Mouse (Mus musculus): ENCODE results near the gene Zbtb48. TPM values are rescaled to one million over a fixed set of nuclear protein-coding genes. Genes with fewer than 3 reads are reported as not detected.
"Not testable (repeated sequence)": the region's sequence is repeated elsewhere in the genome, so short reads cannot be mapped to it uniquely, and the experiment has no call there.

The Zbtb48 gene
- polyA plus RNA-seq, 1 experiment = 13.7 TPM

- H3K4me3 ChIP-seq (ENCODE audit: insufficient read depth, low read length) = no peak overlapping the region
- TF ChIP-seq CTCF (IDR thresholded peaks at IDR 0.05; ENCODE audit: extremely low read depth, insufficient read depth, low read length) (no peak), POLR2A (IDR thresholded peaks at IDR 0.05; ENCODE audit: extremely low read depth, insufficient read depth, low read length) (no peak)
- H3K4me1 ChIP-seq (ENCODE audit: control insufficient read depth, insufficient read depth, low read length) = 0 out of 2 replicates have a peak, but pooled peaks cover 2% of the 10 kb centered on the region
Measured at GRCm38 (mm10) chr4:152067280-152067679, 39.8 kb upstream of the Zbtb48 start.

GRCm38 (mm10) chr4:152062390-152063110, 35.1 kb upstream of the Zbtb48 start:
- no peak overlapping the region for H3K27ac ChIP-seq (ENCODE audit: insufficient read depth, low read length)
- TF ChIP-seq POLR2A (IDR thresholded peaks at IDR 0.05; ENCODE audit: extremely low read depth, insufficient read depth, low read length) (no peak), CTCF (IDR thresholded peaks at IDR 0.05; ENCODE audit: extremely low read depth, insufficient read depth, low read length) (no peak)
- 0 out of 2 replicates have a peak, but pooled peaks cover 2% of the 10 kb centered on the region for H3K4me1 ChIP-seq (ENCODE audit: control insufficient read depth, insufficient read depth, low read length)
- H3K4me3 ChIP-seq (ENCODE audit: insufficient read depth, low read length) = no peak overlapping the region

More at GRCm38 (mm10) chr4:152067280-152067679, 39.8 kb upstream of the Zbtb48 start:
- no peak overlapping the region for H3K27ac ChIP-seq (ENCODE audit: insufficient read depth, low read length)

GRCm38 (mm10) chr4:152044609-152045008, 17.1 kb upstream of the Zbtb48 start:
- H3K27ac ChIP-seq (ENCODE audit: insufficient read depth, low read length) = no peak overlapping the region
- H3K4me3 ChIP-seq (ENCODE audit: insufficient read depth, low read length) = no peak overlapping the region
- TF ChIP-seq POLR2A (IDR thresholded peaks at IDR 0.05; ENCODE audit: extremely low read depth, insufficient read depth, low read length) (no peak), CTCF (IDR thresholded peaks at IDR 0.05; ENCODE audit: extremely low read depth, insufficient read depth, low read length) (no peak)
- peaks cover 2% of the 10 kb centered on the region; the same call in 1 of the 2 replicates for H3K4me1 ChIP-seq (ENCODE audit: control insufficient read depth, insufficient read depth, low read length)

- TF ChIP-seq POLR2A (IDR thresholded peaks at IDR 0.05; ENCODE audit: extremely low read depth, insufficient read depth, low read length) (no peak), CTCF (IDR thresholded peaks at IDR 0.05; ENCODE audit: extremely low read depth, insufficient read depth, low read length) (no peak)
- H3K4me1 ChIP-seq (ENCODE audit: control insufficient read depth, insufficient read depth, low read length) = peaks cover 2% of the 10 kb centered on the region; the same call in 1 of the 2 replicates
- no peak overlapping the region for H3K4me3 ChIP-seq (ENCODE audit: insufficient read depth, low read length)
- no peak overlapping the region for H3K27ac ChIP-seq (ENCODE audit: insufficient read depth, low read length)
Measured at GRCm38 (mm10) chr4:152043171-152043570, 15.7 kb upstream of the Zbtb48 start.

GRCm38 (mm10) chr4:152041924-152042641, 14.6 kb upstream of the Zbtb48 start:
- H3K4me3 ChIP-seq (ENCODE audit: insufficient read depth, low read length) = no peak overlapping the region
- peaks cover 2% of the 10 kb centered on the region; the same call in 1 of the 2 replicates for H3K4me1 ChIP-seq (ENCODE audit: control insufficient read depth, insufficient read depth, low read length)
- no peak overlapping the region for H3K27ac ChIP-seq (ENCODE audit: insufficient read depth, low read length)
- no peak for TF ChIP-seq CTCF (IDR thresholded peaks at IDR 0.05; ENCODE audit: extremely low read depth, insufficient read depth, low read length)
- no peak for TF ChIP-seq POLR2A (IDR thresholded peaks at IDR 0.05; ENCODE audit: extremely low read depth, insufficient read depth, low read length)

GRCm38 (mm10) chr4:152039831-152040310, 12.4 kb upstream of the Zbtb48 start:
- Histone ChIP-seq H3K27ac (ENCODE audit: insufficient read depth, low read length) (no peak overlapping the region), H3K4me1 (ENCODE audit: control insufficient read depth, insufficient read depth, low read length) (peaks cover 2% of the 10 kb centered on the region; the same call in 1 of the 2 replicates), H3K4me3 (ENCODE audit: insufficient read depth, low read length) (peak overlapping the region; percentile 71)
- TF ChIP-seq POLR2A (IDR thresholded peaks at IDR 0.05; ENCODE audit: extremely low read depth, insufficient read depth, low read length) (no peak), CTCF (IDR thresholded peaks at IDR 0.05; ENCODE audit: extremely low read depth, insufficient read depth, low read length) (no peak)

GRCm38 (mm10) chr4:152038985-152039830, 11.7 kb upstream of the Zbtb48 start, which contains the start of gene Nol9:
Gene Nol9, plus strand, starts transcription at chr4:152039321.
- TF ChIP-seq POLR2A (IDR thresholded peaks at IDR 0.05; ENCODE audit: extremely low read depth, insufficient read depth, low read length) = peak; percentile 54; the same call in 1 of the 2 replicates
- TF ChIP-seq CTCF (IDR thresholded peaks at IDR 0.05; ENCODE audit: extremely low read depth, insufficient read depth, low read length) = peak; percentile 69
- Histone ChIP-seq H3K4me3 (ENCODE audit: insufficient read depth, low read length) (peak within 1 kb of the TSS; percentile 71), H3K27ac (ENCODE audit: insufficient read depth, low read length) (no peak within 1 kb of the TSS), H3K4me1 (ENCODE audit: control insufficient read depth, insufficient read depth, low read length) (peaks cover 2% of the 10 kb centered on the region; the same call in 1 of the 2 replicates)

- Histone ChIP-seq H3K27ac (ENCODE audit: insufficient read depth, low read length) (no peak within 1 kb of the TSS), H3K4me1 (ENCODE audit: control insufficient read depth, insufficient read depth, low read length) (peaks cover 2% of the 10 kb centered on the region; the same call in 1 of the 2 replicates), H3K4me3 (ENCODE audit: insufficient read depth, low read length) (peak within 1 kb of the TSS; percentile 71)
- TF ChIP-seq CTCF (IDR thresholded peaks at IDR 0.05; ENCODE audit: extremely low read depth, insufficient read depth, low read length) (no peak), POLR2A (IDR thresholded peaks at IDR 0.05; ENCODE audit: extremely low read depth, insufficient read depth, low read length) (no peak)
Measured at GRCm38 (mm10) chr4:152038225-152038984, 10.9 kb upstream of the Zbtb48 start, which contains the start of gene Tas1r1. Gene Tas1r1, minus strand, starts transcription at chr4:152038568.

- not testable (repeated sequence) for H3K27ac ChIP-seq (ENCODE audit: insufficient read depth, low read length); H3K4me1 ChIP-seq (ENCODE audit: control insufficient read depth, insufficient read depth, low read length); H3K4me3 ChIP-seq (ENCODE audit: insufficient read depth, low read length)
Measured at GRCm38 (mm10) chr4:152036464-152036863, 9.0 kb upstream of the Zbtb48 start.
